Mouse (Mus musculus) cerebellum, adult 8-10 months (tissue): ENCODE measurements at regions not wholly inside any gene's neighbourhood (a gene's known extent, or its start where the extent isn't known, plus 50 kb on each side); places are given as distances from the start of the nearest gene placed in this dataset.

ENCODE experiments used
- DNase-seq: peaks from one replicate; pipeline ENCODE4 v3.0.0; 2022

GRCm38 (mm10) chr10:21672171-21672570 is 79.2 kb downstream of the 1700020N01Rik start:
- no peak for DNase-seq

GRCm38 (mm10) chr10:21672666-21673065 is 79.7 kb downstream of the 1700020N01Rik start:
- no peak for DNase-seq

- no peak for DNase-seq
Observed at GRCm38 (mm10) chr10:21673831-21674230, 80.9 kb downstream of the 1700020N01Rik start.

DNA sequence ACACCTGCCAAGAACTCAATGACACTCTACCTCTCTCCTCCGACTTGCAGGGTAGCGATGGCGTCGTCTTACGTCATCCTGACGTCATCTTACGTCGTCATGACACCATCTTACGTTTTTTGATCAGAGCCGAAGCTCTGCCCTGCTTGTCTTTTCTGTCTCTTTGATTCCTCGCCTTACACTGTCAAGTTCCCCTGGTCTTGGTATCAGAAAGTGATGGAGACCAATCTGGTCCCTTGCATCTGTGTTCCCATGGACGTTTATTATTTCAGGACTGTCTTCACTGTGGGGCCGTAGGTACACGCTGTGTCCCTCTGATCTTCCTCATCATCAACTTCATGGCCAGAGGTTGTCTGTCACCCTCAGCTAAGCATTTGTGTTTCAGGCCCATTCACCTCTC is 82.8 kb downstream of the 1700020N01Rik start:
- DNase-seq: no peak

- no peak for DNase-seq
Observed at GRCm38 (mm10) chr10:21677911-21678310, 85.0 kb downstream of the 1700020N01Rik start.

GRCm38 (mm10) chr10:21678372-21678771 is 85.4 kb downstream of the 1700020N01Rik start:
- DNase-seq: no peak

- no peak for DNase-seq
Observed at GRCm38 (mm10) chr10:21678811-21679451, 86.0 kb downstream of the 1700020N01Rik start.

DNA sequence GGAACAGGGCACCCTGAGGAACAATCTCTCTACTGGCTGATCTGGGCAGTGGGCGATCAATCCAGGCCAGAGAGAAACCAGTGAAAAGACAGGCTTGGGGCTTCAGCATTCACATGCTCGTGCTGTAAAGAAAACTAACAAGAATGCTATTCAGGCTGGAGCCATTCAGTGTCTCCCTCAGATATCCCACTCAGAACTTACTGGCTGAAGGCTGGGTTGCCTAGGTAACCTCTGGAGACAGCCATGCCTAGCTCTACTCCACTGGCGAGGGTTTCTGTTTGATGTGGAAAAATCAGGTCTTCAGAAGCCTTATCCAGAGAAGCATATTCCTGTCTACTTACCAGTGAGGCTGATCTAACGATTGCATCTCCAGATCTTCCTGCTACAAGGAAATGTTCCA is 87.8 kb downstream of the 1700020N01Rik start:
- DNase-seq: no peak

GRCm38 (mm10) chr10:21684286-21685013 is 91.5 kb downstream of the 1700020N01Rik start:
- no peak for DNase-seq

DNA sequence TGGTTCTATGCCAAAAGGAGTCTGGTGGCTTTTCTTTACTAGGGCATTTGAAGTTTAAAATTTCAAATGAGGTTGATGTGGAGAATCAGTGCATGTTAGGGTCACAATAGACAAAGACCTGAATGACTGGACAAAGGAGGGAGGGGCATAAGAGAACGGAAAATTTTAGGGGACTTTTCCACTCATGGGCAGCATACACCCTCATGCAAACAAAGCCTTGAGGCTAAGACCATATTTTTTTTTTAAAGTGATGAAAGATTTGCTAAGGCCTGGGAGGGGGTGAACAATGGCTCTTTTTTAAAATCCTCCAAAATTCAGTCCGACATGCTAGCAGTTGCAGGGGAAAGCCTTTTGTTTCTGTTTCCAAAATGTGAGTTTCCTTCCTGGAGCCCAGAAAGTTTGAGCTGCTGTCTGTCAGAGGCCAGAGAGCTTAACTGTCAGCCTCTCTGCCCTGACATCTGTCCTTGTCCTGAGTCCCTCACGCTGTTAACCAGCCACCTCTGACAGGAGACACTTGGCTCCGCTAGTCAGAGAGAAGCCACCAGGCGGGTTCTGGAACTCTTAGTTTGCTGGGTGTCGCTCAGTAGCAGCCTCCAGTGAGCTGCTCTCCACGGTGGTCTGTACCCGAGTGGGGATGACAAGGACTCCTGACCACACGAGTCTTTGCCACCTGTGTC is 92.3 kb downstream of the 1700020N01Rik start:
- DNase-seq: peak; percentile 16

GRCm38 (mm10) chr10:21686060-21686459 is 93.1 kb downstream of the 1700020N01Rik start:
- no peak for DNase-seq

GRCm38 (mm10) chr10:21687484-21687883 is 94.5 kb downstream of the 1700020N01Rik start:
- DNase-seq: no peak

- DNase-seq: no peak
Observed at GRCm38 (mm10) chr10:21688513-21688912, 95.6 kb downstream of the 1700020N01Rik start.

- DNase-seq: no peak
Observed at GRCm38 (mm10) chr10:21689847-21690269, 96.9 kb downstream of the 1700020N01Rik start.

DNA sequence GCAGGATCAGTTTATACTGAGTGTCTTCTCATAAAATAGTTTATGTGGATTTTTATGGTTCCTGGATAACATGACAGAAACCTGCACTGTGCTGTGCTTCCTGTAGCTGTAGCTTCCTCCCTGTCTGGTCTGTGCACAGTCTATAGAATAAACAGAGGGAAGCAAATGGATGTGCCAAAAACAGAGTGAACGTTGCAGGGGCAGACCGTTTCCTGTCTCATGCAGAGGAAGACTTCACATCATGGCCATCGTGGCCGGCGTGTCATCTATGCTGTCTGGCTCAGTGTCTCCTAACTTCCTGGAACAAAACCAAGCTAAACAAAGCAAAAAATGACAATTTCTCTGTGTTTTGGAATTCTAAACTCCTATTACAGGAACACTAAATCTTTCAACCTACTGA is 102.2 kb downstream of the 1700020N01Rik start:
- DNase-seq: no peak

GRCm38 (mm10) chr10:21696671-21697070 is 103.7 kb downstream of the 1700020N01Rik start:
- DNase-seq: no peak

- no peak for DNase-seq
Observed at GRCm38 (mm10) chr10:21701580-21701979, 108.6 kb downstream of the 1700020N01Rik start.

DNA sequence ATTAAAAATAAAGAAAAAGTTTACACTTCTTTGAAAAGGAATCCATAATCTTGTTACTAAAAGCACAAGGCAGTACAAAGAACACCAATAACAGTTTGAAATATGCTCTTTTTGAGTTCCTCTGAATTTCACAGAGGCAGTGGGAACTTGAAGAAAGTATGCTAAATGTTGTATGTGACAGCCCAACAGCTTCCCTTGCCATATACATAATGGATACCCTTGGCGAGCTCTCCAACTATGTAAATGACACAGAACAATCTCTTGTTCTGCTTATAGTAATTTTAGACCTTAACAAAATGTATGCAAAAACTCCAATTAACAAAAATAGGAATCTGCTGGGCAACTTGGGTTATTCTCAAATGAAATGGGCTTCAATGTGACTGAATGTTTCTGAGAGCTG is 109.2 kb downstream of the 1700020N01Rik start:
- no peak for DNase-seq

DNA sequence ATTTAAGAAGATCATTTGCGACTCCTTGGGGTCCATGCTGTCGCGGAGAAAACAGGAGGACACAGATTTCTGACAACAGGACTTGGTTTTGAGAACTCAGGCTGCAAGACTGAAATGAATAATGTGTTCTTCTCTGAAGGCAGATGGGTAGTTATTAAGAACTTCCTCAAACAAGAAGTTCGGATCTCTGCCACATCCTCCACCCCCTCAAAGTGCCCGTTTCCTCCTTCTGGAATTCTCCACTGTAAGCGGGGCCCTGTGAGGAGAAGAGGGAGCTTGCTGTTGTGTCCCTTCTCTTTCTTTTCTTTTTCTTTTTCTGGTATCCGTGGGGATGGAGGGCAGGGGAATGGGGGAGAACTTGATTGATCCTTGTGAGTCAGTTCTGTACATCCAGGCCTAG is 118.9 kb downstream of the 1700020N01Rik start:
- no peak for DNase-seq

GRCm38 (mm10) chr10:21712828-21713227 is 119.9 kb downstream of the 1700020N01Rik start:
- no peak for DNase-seq

DNA sequence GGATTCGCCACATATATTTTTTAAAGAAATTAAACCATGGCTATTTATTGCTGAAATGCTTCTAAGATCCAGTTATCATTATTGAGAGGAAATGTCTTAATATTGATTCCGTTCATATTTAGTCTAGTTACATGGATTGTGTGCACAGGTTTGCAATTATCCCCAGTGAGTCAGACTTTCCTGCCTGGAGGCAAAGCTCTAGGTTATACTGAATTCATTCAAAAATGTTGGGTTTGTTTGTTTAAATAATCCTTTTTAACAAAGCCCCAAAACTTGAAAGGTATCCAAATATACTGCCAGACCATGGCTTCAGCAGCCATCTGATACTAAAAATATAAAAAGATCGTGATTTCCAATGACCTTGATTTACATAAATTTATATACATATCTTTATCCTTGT is 122.5 kb downstream of the 1700020N01Rik start:
- no peak for DNase-seq

GRCm38 (mm10) chr10:21718189-21718588 is 125.2 kb downstream of the 1700020N01Rik start:
- DNase-seq: no peak

DNA sequence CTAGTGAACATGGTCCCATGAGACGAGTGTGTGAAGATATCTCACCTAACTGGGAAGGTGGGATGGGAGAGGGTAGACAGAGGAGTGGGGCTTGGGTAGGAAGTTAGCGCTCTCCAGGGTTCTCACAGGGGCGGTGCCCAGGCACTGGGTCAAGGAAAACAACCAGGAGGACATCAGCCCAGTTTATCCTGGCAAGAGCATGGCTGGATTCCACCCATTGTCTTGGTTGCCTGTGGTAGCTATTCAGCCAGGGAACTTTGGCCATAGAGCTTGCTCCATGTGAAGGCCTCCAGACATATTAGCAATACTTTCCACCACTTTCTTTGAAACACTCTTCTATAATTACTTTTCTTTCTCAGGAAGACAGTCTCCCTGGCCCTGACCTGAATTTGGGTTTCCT is 131.4 kb downstream of the 1700020N01Rik start:
- no peak for DNase-seq

DNA sequence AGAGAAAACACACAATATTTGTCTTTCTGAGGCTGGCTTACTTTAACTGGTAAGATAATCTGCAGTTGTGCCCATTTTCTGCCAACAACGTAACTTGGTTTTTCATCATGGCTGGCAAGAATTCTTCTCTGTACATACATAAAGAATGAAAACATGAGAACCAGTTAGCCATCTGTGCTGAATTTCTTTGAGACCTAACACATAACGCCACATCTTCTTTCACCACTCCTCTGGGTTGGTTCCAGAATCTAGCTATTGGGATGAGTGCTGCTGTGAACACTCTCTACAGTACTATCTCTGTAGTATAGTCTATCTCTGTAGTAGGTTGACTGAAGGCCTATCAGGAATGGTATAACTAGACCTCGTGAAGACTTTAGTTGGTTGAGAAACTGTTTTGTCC is 132.1 kb downstream of the 1700020N01Rik start:
- DNase-seq: no peak
